Mouse (Mus musculus) c-Kit-positive CD71-positive TER-119-negative erythroid progenitor cells, embryonic 14.5 days (primary cell): ENCODE results near the gene Jtb.

Source experiments
- DNase-seq: peaks from one replicate; pipeline ENCODE4 v3.0.0-alpha.2; 2013; ENCODE audit warnings: low read depth

Gene Jtb

DNA sequence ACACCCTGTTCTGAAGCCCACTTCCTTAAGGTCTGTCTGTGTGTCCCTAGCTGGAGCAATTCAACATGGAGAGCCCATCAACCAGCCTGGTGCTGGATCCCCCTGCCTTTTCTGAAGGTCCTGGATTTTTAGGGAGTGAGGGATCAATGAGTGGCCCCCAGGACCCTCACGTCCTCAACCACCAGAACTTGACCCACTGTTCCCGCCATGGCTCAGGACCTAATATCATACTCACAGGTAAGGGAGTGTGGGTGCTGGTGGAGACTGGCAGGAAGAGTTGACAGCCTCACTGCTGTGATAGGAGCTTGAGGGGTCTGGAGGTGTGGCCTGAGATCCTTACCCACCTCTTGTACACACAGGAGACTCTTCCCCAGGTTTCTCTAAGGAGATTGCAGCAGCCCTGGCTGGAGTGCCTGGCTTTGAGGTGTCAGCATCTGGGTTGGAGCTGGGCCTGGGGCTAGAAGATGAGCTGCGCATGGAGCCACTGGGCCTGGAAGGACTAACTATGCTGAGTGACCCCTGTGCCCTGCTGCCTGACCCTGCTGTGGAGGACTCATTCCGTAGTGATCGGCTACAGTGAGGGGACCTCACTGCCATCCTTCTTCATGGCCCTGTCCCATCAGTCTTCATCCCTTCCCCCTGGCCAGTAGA lies 31.8 kb downstream of the Jtb start:
- no peak for DNase-seq

DNA sequence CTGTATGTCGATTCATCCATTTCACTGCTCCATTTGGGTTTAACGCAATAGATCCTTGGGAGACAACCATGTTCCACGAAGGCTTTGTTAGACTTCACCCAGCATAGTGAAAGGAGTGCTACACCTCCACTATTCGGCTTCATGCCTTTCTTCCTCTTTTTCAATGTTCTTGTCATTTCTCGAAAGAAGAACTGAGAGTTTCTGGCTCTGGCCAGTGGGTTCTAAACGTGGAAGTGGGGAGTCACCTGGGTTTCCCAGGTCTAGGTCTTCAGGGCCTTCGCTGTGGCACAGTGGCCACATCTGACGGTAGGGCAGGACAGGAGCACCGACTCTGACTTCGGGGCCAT lies 33.3 kb downstream of the Jtb start:
- no peak for DNase-seq

DNA sequence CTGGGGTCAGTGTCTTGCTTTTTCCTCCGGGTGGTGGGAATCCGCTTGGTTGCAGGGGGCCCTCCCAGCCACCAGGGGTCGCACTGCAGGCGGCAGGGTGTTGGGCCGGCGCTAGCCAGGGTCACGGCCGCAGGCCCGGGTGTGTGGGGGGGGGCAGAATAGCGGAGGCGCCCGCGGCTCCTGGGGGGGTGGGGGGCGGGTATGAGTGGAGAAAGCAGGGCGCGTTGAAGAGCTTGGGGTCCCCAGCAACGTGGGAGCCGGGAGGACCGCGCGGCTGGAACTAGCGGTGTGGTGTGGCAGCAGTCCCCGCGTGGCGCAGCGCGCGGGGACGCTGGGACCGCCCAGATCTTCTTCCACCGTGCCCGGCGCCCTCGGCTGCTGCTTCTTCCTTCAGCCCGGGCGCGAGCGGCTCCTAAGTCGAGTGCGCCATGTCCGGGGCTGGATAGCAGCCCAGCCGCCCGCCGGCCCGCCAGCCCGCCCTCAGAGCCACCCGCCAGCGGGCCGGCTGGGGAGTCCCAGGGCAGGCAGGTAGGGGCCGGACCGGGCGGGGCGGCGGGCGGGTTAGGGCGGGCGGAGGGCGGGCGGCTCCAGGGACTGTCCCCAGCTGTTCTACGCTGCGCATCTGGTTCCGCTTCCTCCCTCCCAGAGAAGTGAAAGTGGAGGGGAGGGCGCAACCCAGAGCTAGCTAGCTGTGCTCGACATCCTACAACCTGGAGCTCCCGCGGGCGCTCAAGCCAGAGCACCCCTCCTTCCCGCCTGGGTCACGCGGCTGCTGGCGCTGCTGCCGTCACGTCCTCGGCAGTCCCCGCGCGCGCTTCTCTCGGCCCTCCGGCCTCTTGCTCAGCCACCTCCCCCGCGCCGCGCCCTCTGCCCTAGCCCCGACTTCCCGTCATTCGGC lies 33.9 kb downstream of the Jtb start, which contains the start of gene Dennd4b:
TSS of gene Dennd4b (plus strand) at position 152 of the 898 bp plus-strand sequence.
- DNase-seq = peak; percentile 78

DNA sequence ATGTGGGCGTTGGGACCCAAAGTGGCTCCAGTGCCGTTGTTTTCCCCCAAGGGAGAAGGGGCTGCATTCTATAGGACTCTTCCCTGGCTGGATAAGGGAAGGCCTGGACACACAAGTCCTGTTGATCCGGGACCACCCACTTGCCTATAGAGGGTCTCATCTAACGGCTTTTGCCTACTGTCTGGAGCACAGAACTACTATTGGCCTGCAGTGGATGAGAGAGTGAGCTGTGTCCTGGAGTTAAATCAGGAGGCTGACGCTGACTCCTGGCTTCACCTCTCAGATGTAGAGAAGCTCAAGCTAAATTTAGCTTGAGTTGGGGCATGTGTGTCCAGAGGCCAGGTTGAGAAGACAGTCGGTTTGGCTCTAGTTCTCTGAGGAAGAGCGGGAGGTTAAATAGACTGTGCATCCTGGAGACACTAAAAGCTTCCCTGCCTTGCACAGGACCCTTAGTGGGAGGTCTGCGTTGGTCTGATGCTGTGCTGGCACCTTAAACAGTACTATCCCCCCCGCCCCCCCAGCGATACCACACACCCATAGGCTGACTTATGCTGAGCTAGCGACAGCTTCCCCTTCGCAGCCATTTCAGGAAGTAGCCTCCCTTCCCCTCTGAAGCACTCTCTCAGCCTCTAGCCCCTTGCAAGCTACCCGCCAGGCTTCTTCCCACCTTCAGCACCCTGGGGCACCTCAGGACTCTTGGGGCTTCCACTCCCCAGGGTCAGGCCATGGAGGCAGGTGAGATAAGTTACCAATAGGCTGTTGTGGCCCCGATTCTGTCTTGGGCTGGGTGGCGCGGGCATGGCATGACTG lies 34.7 kb downstream of the Jtb start:
- no peak for DNase-seq

DNA sequence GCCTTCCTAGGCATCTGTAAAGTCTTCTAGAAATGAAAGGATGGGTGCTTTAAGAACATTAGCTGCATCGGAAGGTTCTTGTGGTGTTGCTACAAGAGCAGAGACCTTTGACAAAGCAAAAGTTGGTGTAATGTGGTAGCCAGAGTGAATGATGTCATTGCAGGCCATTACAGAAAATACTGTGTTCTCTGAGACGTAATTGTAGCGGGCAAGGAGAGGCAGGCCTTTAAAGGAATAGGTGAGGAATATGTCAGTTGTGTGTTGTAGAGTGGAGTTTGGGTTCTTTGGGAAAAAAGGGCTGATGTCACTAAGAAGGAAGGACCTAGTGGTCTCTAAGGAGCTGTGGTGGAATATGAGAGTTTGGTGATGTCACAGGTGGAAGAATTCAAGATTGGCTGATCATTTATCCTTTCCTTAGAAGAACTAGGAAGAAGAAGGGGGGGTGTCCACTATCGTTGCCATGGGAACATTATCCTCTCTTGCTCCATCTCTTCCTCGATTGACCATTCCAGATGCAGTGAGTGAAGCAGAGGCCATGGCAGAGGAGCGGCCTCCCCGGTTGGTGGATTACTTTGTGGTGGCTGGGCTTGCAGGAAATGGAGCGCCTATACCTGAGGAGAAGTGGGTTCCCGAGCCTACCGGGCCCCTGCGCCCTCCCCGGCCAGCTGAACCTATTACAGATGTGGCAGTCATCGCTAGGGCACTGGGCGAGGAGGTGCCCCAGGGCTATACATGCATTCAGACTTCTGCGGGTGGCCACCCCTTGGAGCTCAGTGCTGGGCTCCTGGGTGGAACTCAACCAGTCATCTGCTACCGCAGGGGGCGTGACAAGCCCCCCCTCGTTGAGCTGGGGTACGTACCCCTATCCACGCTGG lies 35.7 kb downstream of the Jtb start:
- DNase-seq = no peak

DNA sequence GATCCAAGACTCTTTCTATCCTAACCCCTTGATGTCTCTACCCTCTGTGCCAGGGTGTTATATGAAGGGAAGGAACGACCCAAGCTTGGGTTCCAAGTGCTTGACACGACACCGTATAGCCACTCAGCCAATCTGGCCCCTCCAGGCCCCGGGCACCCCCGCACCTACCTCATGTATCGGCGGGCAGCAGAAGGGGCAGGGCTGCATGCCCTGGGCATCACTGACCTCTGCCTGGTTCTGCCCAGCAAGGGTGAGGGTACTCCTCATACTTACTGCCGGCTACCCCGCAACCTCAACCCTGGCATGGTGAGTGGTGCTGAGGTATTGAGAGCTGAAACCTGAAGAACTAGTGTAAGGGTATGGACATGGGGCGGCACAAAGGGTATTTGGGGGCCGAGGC lies 36.8 kb downstream of the Jtb start:
- DNase-seq = no peak

DNA sequence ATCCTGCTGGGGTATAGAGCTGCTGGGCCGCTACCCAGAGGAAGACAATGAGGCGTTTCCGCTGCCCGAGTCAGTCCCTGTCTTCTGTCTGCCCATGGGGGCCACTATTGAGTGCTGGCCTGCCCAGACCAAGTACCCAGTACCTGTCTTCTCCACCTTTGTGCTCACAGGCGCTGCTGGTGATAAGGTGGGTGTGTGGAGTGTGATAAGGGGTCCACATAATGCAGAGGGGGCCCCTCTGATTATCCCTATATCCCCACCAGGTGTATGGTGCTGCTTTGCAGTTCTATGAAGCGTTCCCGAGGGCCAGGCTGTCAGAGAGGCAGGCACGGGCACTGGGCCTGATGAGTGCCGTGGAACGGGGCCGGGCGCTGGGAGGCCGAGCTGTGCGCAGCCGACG lies 37.6 kb downstream of the Jtb start:
- DNase-seq = no peak

DNA sequence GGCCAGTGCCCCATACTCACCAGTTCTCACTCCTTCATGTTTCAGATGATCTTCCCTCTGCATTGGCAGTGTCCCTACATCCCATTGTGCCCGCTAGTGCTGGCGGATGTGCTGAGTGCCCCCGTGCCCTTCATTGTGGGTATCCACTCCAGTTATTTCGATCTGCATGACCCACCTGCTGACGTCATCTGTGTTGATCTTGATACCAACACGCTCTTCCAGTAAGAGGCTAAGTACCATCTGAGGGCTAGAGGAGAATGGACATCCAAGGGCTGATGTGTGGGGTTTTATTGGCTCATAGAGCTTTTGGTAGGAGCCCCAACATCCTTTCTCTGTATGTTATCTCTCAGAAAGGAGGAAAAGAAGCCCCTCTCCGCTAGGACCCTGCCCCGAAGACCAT lies 39.4 kb downstream of the Jtb start:
- no peak for DNase-seq

DNA sequence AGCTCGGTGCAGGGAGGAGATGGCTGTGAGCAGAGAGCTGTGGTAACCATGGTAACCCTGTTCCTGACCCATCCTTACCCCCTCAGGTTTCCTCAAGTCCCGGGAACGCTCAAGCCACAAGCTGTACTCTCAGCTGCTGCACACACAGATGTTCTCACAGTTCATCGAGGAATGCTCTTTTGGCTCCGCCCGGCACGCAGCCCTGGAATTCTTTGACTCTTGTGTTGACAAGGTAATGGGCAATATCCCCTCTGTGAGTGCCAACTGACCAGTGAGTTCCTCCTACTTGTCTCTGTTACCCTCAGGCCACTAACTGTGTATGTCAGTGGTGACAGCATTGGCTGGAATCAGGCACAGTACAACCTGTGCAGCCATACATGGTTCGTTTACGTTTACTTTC lies 40.8 kb downstream of the Jtb start:
- DNase-seq = no peak

DNA sequence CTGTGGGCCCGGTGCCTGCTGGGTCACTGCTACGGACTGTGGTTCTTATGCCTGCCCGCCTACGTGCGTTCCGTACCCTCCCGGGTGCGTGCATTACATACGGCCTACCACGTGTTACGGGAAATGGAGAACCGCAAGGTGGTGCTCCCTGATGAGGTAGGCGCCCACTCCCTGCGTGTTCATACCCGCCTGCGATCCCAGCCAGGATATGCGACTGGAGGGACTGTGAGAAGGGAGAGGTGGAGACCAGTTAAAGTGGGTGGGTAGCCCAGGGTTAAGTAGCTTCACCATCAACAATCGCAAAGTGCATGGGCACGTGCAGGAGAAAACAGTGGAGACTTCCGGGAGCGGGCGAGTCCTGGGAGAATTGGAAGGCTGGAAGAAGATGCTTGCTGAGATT lies 42.5 kb downstream of the Jtb start:
- DNase-seq = no peak

DNA sequence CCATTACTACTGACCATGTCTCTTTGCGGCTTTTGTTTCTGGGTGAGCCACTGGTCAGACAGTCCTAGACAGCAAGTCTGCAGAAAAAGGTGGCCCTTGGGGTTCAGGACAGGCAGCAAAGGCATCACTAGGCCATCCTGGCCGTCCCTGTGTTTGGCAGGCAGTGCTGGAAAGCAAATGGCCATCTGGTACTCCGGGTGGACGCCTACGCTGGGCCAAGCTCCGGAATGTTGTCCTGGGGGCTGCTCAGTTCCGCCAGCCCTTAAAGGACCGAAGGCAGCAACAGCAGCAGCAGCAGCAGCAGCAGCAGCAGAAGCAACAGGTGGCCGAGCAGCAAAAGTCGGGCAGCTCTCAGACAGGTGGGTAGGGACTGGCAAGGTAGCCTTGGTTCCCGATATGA lies 43.9 kb downstream of the Jtb start:
- no peak for DNase-seq

DNA sequence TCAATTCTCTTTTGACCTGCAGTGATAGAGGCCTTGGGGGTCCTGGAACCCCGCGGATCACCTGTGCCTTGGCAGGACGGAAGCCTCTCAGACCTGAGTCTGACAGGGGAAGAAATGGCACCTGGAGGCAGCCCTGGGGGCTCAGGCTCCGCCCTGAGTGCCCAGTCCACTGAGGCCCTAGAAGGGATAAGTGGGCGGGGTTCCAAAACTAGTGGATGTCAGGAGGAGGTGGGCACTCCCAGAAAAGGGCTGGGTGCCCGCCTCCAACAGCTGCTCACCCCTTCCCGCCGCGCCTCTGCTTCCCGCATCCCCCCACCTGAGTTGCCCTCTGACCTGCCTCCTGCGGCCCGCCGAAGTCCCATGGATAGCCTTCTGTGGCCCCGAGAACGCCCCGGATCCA lies 45.5 kb downstream of the Jtb start:
- DNase-seq = no peak

DNA sequence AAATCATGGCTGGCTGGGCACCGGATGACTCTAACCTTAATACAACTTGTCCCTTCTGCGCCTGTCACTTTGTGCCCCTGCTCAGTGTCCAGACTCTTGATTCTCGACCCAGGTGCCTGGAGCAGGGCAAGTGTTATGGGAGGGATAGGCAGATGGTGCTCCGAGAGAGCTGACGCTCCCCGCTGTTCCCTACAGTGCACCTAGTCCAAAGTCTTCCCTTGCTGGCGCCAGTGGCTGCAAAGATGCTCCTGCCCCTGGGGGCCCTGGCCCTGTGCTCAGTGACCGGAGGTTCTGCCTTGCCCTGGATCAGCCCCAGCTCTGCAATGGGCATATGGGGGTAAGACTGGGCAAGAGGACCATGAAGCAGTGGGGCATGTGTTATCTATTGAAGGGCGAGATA lies 46.4 kb downstream of the Jtb start:
- DNase-seq = no peak

DNA sequence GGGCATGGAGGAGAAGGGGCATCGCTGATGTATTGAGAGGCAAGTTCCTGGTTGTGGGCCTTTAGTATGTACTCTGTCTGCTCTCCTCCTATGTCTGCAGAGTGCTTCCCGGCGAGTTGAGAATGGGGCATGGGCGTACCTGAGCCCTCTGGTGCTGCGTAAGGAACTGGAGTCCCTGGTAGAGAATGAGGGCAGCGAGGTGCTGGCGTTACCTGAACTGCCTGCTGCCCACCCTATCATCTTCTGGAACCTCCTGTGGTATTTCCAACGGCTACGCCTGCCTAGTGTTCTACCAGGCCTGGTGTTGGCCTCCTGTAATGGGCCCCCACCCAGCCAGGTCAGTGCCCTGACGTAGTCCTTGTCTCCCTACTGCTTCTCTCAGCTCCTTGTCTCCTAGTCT lies 46.8 kb downstream of the Jtb start:
- DNase-seq = no peak

DNA sequence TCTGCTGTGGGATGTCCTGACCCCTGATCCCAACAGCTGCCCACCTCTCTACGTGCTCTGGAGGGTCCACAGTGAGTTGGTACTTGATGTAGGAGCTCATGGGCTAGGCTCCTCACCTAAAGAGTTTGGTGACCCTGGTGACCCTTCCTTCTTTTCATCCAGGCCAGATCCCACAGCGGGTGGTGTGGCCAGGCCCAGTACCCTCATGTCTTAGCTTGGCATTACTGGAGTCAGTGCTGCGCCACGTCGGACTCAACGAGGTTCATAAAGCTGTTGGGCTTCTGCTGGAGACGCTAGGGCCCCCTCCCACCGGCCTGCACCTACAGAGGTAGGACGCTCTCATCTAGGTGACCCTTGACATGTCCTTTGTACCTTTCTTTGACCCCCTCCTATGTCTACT lies 47.8 kb downstream of the Jtb start:
- DNase-seq = no peak

DNA sequence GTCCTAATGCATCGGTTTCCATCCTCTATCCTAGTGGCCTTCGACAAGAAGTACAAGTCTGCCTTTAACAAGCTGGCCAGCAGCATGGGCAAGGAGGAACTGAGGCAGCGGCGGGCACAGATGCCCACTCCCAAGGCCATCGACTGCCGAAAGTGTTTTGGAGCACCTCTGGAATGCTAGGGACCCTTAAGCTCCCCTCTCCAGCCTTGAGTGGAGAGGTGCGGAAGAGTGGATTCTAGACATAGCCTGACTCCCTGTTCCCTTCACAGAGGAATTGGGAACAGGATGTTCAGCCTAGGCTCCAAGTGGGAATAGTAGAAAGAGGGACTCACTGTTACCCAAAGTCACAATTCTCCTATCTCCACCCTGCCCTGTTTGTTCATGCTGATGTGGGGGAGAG lies 48.3 kb downstream of the Jtb start:
- no peak for DNase-seq

DNA sequence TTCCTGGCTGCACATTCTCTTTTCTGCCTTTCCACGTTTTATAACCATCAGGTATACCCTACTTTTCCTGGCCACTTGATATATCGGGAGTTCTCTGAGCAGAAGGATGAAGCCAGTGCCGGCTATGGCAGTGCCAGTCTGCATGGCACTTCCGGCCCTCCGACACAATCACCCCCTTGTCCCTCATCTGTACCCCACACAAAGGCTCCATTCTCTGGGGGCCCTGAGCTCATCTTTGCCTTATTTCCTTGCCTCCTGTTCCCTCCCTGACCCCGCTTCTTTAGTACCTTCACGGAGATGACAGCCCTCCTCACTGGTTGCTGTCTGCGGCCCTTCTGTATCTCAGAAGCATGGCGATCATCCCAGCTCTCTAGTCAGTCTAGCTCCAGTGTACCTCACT lies 49.3 kb downstream of the Jtb start:
- DNase-seq = no peak

DNA sequence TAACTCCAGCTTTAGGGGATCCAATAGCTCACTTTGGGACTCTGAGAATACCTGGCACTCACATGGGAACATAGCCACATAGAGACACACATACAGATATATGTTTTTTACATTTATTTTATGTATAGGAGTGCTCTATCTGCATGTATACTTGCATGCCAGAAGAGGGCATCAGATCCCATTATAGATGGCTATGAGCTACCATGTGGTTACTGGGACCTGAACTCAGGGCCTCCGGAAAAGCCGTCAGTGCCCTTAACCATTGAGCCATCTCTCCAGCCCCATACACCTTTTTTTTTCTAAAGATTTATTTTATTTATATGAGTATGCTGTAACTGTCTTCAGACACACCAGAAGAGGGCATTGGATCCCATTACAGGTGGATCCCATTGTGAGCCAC lies 52.8 kb downstream of the Jtb start:
- DNase-seq = no peak
